Mouse (Mus musculus): ENCODE results near the gene Mmp3. TPM values are rescaled to one million over a fixed set of nuclear protein-coding genes. Genes with fewer than 3 reads are reported as not detected.

Gene Mmp3
- polyA plus RNA-seq (2017; shearing (Covaris generic)) = not detected

DNA sequence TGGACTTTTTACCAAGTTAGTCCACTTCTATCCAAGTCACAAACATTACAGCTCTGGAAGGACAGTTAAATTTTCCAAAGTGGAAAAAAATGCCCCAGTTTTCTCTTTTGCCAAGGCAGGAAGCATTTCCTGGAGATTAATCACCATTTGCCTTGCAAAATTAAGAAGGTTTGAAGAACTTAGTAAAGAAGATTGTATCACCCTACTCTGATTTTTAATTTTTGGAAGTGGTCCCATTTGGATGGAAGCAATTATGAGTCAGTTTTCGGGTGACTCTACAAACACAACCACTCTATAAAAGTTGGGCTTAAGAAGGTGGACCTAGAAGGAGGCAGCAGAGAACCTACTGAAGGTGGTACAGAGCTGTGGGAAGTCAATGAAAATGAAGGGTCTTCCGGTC, at the start of gene Mmp3:
Gene Mmp3 (plus strand): TSS at position 301 of the 400 bp plus-strand sequence.

DNA sequence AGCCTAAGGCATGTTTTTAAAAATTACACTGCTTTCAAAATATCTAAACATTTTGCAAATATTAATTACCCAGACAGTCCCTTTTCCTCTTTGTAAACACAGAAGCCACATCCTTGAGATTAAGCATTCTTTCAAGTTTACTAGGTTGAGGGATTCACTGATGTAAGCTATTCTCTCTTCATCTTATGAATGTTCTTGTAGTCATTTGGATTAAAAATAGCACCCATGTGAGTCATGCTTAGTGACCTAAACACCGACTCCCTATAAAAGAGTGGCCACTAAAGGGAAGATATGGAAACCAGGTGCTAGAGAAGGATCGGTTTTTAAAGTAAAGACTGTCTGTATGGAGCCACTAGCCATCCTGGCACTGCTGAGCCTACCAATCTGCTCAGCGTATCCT, 56.4 kb downstream of the Mmp3 start, which contains the start of gene Mmp10:
Gene Mmp10 (plus strand): TSS at position 302 of the 400 bp plus-strand sequence.

Other genes with a start within 250 kb of the Mmp3 start
- gene Mmp13, start 173.3 kb upstream of the Mmp3 start, polyA plus RNA-seq (2017; shearing (Covaris generic)) = not detected
- not detected for gene Mmp12, start 101.4 kb upstream of the Mmp3 start, polyA plus RNA-seq (2017; shearing (Covaris generic))
- gene Mmp1b, start 57.8 kb upstream of the Mmp3 start, polyA plus RNA-seq (2017; shearing (Covaris generic)) = not detected
- not detected for gene Mmp10, start 56.5 kb downstream of the Mmp3 start, polyA plus RNA-seq (2017; shearing (Covaris generic))
- gene Mmp8, start 112.6 kb downstream of the Mmp3 start, polyA plus RNA-seq (2017; shearing (Covaris generic)) = not detected
- gene Mmp27, start 125.6 kb downstream of the Mmp3 start, polyA plus RNA-seq (2017; shearing (Covaris generic)) = 0.16 TPM
- gene Mmp20, start 182.4 kb downstream of the Mmp3 start, polyA plus RNA-seq (2017; shearing (Covaris generic)) = not detected
- not detected for gene Mmp7, start 246.3 kb downstream of the Mmp3 start, polyA plus RNA-seq (2017; shearing (Covaris generic))

All from inflammation-experienced regulatory T-cells, adult 16 weeks (primary cell).